Mouse (Mus musculus) cerebellum, postnatal 4 days (tissue): ENCODE measurements around the gene Smim20.

ENCODE experiments used
- DNase-seq, 2 experiments: peaks; one replicate each; pipeline ENCODE4 v3.0.0; 2022; ENCODE audit warnings: low spot score in 2 of 2, mixed read lengths in 1 of 2

The Smim20 gene

DNA sequence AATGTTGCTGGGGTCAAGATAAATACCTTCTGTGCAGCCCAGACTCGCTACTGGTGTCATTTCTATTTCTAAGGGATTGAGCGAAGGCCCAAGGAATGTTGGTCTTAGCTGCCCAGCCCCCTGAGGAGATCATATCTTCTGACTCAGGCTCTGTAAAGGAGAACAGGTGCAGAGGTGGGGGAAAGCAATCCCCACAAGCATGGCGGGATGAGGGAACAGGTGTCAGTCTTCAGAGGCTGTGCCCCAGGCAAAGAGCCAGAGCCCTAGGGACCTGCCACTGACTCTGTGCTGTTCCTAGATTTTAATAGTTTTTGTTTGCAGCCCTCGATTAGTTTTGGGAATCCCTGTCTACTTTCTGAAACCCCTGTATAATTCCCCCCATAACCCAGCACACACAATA, 702 bp upstream of the Smim20 start:
- DNase-seq: no peak

DNA sequence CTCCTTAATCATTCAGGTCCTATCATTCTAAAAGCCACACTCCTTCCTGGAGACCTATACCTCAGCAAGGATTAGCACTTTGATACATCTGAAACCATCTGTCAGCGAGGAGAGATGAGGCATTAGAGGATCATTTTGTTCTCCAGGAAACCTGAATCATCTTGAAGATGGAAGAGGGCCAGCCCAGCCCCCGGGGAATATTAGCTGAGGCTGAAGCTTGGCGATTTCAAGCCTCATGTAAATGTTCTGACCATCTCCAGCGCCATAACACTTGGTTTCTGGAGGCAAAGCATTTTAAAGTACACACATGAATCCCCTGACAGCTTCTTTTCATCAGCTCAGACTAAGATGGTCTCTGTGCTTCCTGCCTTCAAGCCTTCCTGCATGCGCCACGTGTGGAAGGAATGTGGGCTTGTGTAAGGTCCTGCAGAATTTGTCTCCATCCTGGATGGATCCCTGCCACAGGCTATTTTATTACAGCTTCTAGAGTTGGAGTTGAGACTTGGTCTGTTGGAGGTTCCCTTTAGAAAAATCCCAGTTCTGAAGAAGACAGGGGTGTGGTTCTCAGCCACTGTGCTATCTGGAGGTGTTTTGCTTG, 1.3 kb downstream of the Smim20 start:
- peak in 1 of 2 experiments; percentile 30 for DNase-seq

DNA sequence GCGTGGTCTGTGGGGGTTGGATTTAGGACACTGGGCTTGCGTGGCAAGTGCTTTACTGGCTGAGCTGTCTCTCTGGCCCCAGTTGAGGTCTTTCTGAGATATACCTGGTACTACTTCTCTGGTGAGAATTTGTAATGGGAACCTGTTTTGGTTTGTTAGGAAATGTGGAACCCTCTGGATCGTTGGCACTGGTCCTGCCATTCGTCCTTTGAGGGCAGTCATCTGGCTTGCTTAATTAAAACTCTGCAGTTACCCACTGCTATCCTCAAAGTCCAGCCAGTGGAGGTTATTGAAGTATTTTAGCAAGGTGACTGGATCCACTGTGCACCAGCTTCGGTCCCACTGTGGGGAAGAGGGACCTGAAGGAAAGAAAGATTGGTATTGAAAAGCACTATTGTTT, 2.9 kb downstream of the Smim20 start:
- DNase-seq: no peak

DNA sequence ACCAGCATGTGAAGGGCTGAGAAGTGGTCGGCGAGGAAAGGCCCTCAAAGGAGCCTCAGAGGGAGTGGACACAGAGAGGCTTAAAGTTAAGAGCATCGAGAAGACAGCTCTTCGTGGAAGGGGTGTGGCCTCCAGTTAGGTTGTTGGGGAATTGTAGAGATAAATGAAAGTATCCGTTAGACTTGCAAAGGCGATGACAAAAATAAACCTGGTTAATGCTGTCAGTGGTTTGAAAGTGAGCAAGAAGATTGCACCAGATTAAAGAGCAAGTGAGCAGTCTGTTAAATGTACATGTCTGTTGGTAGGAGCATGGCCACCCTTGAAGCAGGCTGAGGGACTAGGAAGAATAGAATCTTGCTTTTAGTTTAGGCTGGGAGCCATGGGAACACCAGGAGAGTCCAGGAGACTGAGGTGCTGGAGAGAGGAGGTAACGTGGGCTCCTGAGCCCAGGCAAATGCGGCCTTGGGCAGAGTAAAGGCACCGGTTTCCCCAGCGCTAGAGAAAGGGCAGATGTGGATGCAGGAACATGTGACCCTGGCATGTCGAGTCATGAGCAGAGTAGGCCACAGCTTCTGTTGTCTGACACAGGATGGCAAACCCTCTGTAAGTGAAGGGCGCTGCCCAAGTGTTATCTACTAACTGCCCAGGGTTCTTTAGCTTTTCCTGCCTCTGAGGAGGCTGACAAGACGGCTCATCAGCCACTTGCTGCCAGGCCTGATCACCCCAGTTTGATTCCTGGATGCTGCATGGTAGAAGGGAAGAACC, 4.2 kb downstream of the Smim20 start:
- DNase-seq: no peak

DNA sequence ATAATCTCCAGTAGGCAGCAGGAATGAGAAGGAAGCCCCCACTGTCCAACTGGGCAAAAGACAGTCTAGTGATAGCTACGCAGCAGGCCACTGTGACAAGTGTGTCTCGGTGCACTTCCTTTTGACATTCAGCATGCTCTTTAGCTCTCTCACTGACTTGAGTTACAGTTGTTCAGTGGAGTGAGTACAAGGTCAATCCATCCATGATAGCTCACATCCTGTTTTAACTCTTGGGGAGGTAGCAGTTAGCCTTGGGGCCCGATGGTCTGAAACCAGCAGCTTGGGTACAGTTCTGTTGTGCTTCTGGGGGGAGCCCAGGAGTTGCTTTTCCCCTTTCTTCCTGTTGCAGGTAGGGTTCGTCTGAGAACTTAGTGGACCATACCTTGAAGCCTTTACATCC, 5.7 kb downstream of the Smim20 start:
- no peak for DNase-seq

DNA sequence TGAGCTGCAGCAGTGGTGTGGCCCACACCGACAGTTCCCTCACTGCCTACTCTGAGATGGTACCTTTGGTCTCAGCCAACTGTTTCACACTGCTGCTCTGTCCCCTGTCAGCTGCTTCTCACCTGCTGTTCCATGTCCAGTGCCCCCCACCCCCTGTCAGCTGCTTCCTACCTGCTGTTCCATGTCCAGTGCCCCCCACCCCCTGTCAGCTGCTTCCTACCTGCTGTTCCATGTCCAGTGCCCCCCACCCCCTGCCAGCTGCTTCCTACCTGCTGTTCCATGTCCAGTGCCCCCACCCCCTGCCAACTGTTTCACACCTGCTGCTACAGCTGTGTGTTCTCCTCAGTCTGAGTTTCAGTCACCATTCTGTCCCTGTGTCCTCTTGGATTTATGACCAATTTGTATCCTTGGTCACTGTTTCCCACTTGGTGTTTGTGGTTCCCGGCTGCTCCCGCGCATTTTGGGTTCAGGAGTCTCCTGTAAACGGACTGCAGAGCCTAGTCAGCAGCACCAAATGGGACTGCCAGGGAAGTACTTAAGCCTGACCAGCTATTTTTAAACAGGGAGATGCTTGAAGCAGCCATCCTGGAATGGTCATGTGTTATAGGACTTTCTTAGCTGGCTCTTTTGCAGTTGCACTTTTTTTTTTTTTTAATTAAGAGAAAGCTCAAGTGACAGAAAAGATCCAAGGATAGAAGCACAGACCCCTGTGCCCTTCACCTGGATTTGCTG, 7.0 kb downstream of the Smim20 start:
- DNase-seq: no peak

DNA sequence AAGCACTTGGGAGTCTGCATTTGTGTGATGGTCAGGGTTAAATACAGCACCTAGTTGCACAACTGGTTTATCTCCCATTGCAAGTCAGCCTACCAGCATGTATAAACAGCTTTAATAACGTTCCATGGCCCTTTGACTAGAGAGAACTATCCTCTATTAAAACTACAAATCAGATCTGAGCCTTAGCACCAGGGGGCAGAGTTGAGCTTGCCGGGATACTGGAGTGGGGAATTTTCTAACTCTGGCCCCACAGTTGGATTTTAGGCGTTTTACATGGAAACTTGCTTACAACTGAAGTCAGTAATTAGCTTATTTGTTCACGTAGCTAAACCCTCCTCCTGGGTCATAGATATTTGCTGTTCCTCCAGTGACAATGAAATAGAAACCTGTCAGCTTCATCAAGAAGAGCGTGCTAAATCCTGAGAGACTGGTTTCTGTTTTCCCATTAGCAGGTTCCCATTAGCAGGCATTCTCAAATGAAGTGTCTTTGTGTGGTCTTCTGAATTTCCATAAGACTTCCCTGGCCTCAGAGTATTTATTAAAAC, 8.0 kb downstream of the Smim20 start:
- DNase-seq: peak in 1 of 2 experiments; percentile 46

DNA sequence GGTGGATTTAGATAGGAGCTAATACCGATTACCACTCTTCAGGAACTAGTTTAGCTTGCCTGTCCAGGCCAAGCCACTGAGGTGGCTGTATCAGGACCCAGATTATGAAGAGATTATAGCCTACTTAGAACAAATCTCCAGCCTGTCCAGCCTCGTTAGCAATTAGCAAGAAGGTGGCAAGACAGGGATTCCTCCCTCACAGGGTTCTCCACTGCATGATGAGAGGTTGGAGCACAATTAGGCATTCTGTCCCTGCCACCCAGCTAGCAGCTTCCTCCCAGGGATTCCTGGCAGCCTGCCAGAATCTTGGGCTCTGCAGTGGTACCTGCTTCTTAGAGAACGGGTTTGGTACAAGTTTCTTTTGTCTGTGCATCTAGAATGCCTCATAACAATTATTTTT, 8.5 kb downstream of the Smim20 start:
- DNase-seq: no peak

DNA sequence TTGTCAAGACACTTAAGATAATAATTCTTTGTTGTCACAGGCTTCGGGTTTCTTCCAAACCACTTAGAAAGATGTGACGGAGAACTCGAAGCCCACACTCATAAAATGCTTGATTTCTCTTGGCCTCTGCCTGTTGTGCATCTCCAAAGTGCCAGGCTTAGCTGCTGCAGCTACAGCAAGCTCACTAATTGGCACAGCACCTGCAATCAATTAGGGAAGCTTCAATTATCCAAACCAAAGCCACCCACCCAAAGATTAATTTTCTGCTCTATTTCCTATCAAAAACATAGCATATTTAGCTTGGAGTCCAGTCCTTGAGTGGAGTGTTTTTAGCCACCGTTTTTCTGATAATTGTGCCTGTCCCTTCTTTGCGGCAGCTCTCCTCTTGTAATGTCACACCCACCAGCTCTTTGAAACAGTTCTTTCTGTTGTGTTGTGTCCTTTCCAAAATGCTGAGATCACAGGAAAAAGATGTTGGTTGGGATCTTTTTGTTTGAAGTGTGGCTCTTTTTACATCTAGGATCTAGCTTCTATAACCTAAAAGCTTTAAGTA, 9.7 kb downstream of the Smim20 start:
- no peak for DNase-seq

DNA sequence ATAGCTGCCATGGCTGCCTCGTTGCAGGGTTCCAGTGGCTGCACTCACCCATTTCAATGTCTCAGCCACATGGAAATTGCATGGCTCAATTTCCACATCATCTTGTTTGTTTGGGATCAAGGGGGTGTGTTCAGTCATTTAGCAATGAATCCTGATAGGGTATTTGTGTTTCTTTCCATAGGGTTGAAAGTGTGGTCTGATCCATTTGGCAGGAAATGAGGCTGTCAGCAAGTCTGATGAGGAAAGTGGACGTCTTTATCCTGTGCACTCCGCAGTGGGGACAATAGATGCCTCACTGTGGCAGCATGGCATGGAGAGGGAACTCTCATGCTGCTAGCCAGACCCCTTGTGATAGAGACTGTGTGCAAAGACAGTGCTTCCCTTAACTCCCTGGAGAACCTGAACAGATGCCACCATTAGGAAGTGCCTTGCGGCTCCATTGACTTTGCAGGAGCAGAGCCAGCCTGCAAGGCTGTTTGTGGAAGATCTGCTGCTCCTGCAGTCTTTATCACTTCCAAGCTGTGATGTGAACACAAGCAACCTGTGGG, 10.9 kb downstream of the Smim20 start:
- DNase-seq: peak in 1 of 2 experiments; percentile 21

DNA sequence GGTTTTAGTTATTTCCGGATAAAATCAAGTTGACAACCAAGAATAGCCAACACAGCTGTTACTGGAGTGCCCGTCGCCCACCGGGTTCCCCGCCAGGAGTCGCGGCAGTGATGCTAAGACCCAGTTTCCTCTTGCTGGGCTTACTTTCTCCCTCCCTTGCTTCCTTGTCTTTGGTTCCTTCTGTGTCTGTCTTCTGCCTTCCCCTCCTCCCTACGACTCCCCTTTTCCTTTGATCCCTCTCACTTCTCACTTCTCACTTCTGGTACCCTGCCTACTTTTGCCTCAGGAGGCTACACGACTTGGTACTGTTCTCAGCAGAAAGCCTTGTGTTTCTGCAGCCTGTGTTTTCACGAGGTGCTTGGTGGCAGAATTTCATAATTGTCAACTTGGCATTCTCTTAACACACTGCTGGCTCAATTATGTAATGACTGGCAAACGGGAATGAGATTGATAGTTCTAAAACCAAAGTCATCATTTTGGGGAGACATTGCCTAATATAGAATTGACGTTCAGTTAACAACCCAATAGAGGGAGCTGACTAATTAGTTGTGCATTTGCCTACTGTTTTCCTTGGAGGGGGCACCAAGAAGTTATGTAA, 12.4 kb downstream of the Smim20 start:
- DNase-seq: no peak

DNA sequence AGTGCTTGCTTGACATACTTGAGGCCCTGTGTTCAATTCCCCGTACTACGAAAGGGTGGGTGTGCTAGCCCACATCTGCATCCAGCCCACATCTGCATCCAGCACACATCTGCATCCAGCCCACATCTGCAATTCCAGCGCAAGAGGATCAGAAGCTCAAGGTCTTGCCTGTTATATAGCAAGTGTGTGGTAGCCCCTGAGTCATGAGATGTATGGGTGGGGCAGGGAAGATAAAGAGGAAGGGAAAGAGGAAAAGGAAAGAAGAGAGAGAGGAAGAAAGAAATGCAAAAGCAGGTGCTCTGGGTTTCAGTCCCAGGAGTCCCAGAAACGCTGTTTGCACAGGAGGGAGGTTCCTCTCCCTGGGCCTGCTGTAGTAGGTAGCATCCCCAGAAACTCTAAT, 15.6 kb downstream of the Smim20 start:
- no peak for DNase-seq

DNA sequence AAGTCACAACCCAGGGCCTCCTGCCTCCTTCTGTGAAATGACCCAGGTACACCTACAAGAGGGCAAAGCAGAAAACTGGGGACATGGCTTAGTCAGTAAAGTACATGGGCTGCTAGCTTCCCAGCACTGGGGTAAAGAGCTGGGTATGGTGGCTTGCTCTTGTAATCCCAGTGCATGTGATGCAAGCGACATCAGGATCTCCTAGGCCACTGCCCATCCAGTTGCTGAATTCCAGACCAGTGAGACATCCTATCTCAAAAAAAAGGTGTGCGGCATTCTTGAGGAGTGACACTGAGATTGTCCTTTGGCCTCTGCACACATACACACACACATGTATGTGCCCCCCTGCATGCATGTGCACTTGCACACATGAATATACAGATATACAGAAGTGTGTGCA, 19.5 kb downstream of the Smim20 start:
- DNase-seq: no peak

DNA sequence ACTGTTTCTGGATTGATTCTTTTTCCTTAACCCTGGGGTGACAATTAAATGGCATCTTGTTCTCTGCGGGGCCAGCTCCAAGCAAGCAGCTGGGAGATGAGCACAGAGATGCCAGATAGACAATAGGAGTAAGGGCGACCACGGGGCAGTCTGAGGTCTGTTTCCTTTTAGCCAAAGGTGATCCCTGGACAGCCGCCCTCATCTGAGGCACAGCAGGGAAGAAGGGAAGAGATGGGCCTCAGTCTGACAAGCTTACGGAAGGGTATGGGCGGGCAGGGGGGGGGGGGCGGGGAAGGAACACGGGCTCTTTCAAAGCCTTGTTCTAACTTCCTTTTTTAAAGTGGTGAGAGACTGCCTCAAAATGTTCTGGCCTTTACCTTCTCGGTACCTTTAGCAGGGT, 22.6 kb downstream of the Smim20 start:
- DNase-seq: no peak

DNA sequence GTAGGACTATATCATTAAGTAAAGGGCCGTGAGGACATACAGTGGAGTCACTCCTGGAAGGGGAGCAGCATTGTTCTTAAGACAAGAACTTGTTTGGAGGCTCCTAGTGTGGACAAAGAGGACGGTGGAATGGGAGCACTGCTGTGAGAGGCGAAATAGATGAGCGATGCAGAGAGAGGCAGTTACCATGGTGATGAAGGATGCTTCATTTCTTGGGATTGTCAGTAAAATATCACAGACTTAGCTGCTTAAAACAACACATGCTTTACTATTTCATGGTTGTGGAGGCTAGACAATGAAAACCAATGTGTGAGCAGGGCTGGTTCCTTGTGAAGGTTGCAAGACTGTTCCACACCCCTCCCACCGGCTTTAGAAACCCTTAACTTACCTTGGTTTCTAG, 27.7 kb downstream of the Smim20 start:
- DNase-seq: no peak

DNA sequence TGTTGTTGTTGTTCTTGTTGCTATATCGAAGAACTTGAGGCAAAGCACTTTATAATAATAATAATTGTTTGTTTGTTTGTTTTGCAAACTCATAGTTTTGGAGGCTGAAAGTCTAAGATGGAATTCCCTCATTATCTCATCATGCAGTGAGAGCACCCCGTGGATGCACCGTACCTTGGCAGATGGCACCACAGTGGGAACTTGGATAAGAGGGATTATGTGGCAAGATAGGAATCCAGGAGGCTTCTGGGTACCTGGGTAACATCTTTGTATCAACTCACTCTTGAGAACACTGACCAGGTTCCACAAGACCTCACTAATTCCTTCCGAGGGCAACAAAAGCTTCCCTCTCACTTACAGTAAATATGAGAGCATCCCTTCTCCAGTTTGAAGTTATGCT, 30.1 kb downstream of the Smim20 start:
- no peak for DNase-seq

DNA sequence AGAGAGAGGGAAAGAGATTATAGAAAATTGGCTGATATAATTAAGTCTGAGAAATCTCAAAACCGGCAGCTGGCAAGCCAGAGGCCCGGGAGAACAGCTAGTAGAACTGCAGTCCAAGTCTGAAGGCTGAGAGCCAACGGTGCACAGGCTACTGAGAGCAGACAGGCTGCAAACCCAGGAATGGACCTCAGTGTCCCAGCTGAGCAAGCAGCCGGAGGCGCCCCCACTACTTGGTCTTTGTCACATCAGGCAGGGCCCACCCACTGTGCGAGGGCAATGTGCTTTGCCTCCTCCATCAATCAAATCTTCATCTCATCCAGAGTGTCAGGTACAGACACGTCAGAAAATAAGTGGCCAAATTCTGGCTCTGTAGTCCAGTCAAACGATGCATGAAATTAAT, 34.6 kb downstream of the Smim20 start:
- DNase-seq: peak in 1 of 2 experiments; percentile 56

DNA sequence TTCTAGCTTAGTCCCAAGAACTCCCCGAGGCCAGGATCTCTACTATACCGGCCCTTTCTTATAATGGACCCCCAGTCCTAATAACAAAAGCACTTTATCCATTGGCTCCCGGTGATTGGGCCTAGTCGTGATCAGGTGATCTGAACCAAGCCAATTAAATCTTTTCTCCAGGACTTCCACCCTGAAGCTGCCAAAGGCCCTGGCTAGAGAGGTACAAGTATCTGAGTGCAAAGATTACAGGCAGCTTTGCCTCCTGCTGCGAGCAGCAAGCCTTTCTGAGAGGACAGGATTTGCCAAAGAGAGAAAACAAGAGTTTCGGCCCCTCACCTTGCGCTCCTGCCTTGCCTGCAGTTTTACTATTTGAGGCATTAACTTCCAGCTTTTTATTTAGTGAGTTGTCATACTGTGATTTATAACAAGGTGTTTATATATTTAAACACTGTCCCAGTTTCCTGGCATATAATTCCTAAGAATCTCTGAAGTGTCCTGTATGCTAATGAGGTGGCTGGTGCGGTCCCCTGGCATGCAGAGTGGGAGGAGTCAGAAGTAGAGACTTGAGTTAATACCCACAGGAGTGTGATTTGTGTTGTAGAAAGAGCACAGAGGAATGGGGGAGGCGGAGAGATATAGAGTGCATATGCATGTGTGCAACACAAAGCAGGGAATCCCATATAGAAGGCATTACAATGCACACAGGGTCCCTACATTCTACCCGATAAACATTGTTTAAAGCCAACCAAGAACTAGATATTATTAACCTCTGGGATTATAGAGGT, 36.2 kb downstream of the Smim20 start:
- DNase-seq: no peak

DNA sequence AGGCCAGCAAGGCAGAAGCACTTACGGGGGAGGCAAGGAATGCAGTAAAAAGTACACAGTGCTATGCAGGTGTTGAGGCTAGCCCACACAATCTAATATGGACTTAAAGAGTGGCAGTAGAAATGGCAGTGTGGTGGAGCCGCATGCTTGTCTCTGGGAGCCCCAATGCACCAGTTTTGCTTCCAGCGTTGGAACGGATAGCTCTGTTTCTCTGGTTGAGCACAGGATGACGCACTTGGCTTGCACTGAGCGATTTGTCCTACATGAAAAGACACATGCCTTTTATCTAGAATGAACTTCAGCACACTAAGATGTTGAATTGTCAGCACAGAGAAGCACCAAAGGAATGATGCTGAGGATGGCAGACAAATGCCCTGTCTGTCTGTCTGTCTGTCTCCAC, 37.1 kb downstream of the Smim20 start:
- no peak for DNase-seq

DNA sequence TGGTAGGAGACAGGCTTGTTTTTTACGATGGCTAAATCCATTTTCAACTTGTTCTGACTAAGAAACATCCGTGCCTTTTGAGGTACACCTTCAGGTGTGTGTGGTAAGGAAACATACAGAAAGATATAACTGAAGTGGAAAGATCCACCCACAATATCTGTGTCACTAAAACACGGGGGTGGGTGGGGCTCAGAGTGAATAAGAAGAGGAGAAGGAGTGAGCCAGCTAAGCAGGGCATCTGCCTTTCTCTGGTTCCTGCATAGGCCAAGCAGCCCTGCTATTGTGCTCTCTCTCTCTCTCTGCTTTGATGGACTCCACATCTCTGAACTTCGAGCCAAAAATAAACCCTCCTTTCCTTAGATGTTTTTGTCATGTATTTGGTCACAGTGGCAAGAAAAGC, 38.1 kb downstream of the Smim20 start:
- no peak for DNase-seq

DNA sequence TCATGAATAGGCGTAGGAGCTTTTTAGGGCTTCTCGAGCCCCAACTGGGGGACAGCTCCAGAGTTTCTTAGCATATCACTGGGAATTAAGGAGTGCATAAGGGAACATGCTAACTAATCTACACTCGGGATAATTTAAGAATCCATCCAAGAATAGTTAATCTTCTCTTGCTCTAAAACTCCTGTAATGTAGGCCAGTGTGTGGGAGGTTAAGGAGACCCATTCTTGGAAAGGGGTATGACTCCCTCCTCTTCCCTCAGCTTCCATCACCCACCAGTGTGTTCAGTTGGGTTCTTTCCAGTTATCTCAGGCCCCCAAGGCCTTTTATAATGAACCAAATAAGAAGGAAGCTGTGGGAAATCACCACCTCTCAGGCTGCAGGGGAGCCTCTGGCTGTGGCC, 40.0 kb downstream of the Smim20 start:
- no peak for DNase-seq
